Mouse (Mus musculus) lung, embryonic 16.5 days (tissue): ENCODE results near the gene Actl6b. TPM values are rescaled to one million over a fixed set of nuclear protein-coding genes. Genes with fewer than 3 reads are reported as not detected.

Experiments
- ATAC-seq: fragments of 200-750 bp; cut with Nextera tagmentation; 2 replicates; pipeline ENCODE4 v1.8.0; 2017; ENCODE audit warnings: low read depth, mild to moderate bottlenecking, moderate library complexity
- H3K27ac ChIP-seq: fragments of 300-500 bp; sonication (generic); 2 replicates; pipeline ENCODE4 v1.5.1; 2014; ENCODE audit warnings: mild to moderate bottlenecking, control low read depth, low read length
- H3K27me3 ChIP-seq: fragments of 300-500 bp; sonication (generic); 2 replicates; pipeline ENCODE4 v1.6.1; 2014; ENCODE audit warnings: low read depth, low read length, mixed read lengths; ENCODE audit not compliant: control insufficient read depth, insufficient read depth
- H3K36me3 ChIP-seq: fragments of 300-500 bp; sonication (generic); 2 replicates; pipeline ENCODE4 v1.6.1; 2014; ENCODE audit warnings: low read length; ENCODE audit not compliant: control insufficient read depth, insufficient read depth
- H3K4me1 ChIP-seq: fragments of 300-500 bp; sonication (generic); replicated peaks from 2 replicates; pipeline ENCODE4 v1.6.1; 2014; ENCODE audit warnings: low read length, mixed read lengths; ENCODE audit not compliant: control insufficient read depth, insufficient read depth
- H3K4me2 ChIP-seq: fragments of 300-500 bp; sonication (generic); 2 replicates; pipeline ENCODE4 v1.6.1; 2014; ENCODE audit warnings: low read depth, low read length, control low read depth
- H3K4me3 ChIP-seq: fragments of 300-500 bp; sonication (generic); 2 replicates; pipeline ENCODE4 v1.5.1; 2014; ENCODE audit warnings: mild to moderate bottlenecking, low read length, control low read depth
- H3K9ac ChIP-seq: fragments of 300-500 bp; sonication (generic); 2 replicates; pipeline ENCODE4 v1.6.1; 2014; ENCODE audit warnings: low read length, control low read depth
- H3K9me3 ChIP-seq: fragments of 300-500 bp; sonication (generic); 2 replicates; pipeline ENCODE4 v1.6.1; 2016; ENCODE audit warnings: low read length; ENCODE audit not compliant: control insufficient read depth
- WGBS: fragments of 180-500 bp; shearing (Covaris S2); extraction: QIAGEN DNeasy Blood & Tissue Kit; methylation state at CpG from one replicate; pipeline ENCODE4 v1.1.7; 2014; 5-methylcytosine and 5-hydroxymethylcytosine counted together
- polyA plus RNA-seq: library from polyadenylated mRNA; unstranded; fragments of >200 nt; fragmentation: Nextera tagmentation; extraction: Ambion mirVana; gene quantifications from 2 replicates; pipeline ENCODE4 v1.2.1, GENCODE M21; 2015

Gene Actl6b
- polyA plus RNA-seq, result 0.51 and 0.60 TPM in 2 replicates

DNA sequence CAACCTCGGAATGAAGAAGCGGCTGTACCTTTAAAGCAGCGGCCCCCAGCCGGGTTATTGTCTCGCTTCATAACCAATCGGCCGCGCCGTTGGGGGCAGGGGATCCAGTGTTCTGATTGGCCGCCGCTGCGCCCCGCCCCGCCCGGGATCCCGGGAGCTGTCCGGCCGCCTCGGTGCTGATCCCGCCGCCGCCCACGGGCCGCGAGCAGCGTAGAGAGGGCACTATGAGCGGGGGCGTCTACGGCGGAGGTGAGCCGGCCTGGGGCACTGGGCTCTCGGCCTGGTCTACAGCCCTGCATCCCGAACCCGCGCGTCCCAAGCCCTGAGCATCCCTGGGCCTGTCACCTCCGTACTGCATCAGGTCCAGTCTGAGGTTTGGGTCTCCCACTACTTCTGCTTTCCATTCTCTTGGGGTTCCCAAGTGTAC lies at the start of gene Actl6b:
Gene Actl6b, plus strand, starts transcription at position 107 of the 427 bp plus-strand sequence.
- Histone ChIP-seq H3K9ac (no peak within 1 kb of the TSS), H3K4me1 (no peaks in the 10 kb centered on the region), H3K27ac (no peak within 1 kb of the TSS), H3K4me3 (peak within 1 kb of the TSS; percentile 16), H3K4me2 (peak within 1 kb of the TSS; percentile 46), H3K9me3 (no peaks in the 10 kb centered on the region), H3K36me3 (no peaks in the 10 kb centered on the region), H3K27me3 (peaks cover 7% of the 10 kb centered on the region)
- under 1% methylated on average over 36 of the region's 37 CpGs for WGBS
- peak; percentile 82 for ATAC-seq

- Histone ChIP-seq H3K4me1 (peaks cover 11% of the 10 kb centered on the region), H3K4me3 (no peak overlapping the region), H3K27me3 (no peaks in the 10 kb centered on the region), H3K4me2 (no peak overlapping the region), H3K9me3 (no peaks in the 10 kb centered on the region), H3K9ac (no peak overlapping the region), H3K36me3 (no peaks in the 10 kb centered on the region), H3K27ac (no peak overlapping the region)
- 70% methylated on average over 6 of the region's 6 CpGs for WGBS
- no peak for ATAC-seq
Observed at GRCm38 (mm10) chr5:137504041-137504440, 49.3 kb upstream of the Actl6b start.

DNA sequence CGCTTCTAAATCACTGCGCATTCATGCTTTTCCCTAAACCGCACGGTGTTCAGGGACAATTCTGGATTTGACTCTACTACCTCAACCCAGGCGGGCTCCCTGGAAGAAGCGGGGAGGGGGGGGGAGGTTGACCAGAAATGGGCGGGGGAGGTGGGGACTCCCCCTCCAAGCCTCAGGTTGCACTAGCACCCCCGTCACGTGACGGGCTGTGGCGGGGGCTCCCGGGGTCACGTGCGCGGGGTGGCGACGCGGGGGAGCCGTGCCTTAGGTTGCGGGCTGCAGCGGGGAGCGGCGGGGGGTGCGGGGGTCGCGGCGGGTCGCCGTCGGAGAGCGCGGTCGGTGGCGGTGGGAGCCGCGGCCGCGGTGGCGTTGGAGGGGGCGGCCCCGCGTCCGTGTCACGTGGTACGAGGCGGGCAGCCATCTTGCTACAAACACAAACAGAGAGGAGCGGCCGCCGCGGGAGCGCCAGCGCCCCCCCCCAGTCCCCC lies 43.3 kb upstream of the Actl6b start:
- H3K4me1 ChIP-seq, result peaks cover 24% of the 10 kb centered on the region
- ATAC-seq, result peak; percentile 89
- peak overlapping the region; percentile 59 for H3K4me2 ChIP-seq
- H3K27me3 ChIP-seq, result no peaks in the 10 kb centered on the region
- H3K9me3 ChIP-seq, result no peaks in the 10 kb centered on the region
- peak overlapping the region; percentile 79 for H3K27ac ChIP-seq
- 2% methylated on average over 26 of the region's 52 CpGs for WGBS
- H3K36me3 ChIP-seq, result no peaks in the 10 kb centered on the region
- peak overlapping the region; percentile 96 for H3K4me3 ChIP-seq
- H3K9ac ChIP-seq, result peak overlapping the region; percentile 99

DNA sequence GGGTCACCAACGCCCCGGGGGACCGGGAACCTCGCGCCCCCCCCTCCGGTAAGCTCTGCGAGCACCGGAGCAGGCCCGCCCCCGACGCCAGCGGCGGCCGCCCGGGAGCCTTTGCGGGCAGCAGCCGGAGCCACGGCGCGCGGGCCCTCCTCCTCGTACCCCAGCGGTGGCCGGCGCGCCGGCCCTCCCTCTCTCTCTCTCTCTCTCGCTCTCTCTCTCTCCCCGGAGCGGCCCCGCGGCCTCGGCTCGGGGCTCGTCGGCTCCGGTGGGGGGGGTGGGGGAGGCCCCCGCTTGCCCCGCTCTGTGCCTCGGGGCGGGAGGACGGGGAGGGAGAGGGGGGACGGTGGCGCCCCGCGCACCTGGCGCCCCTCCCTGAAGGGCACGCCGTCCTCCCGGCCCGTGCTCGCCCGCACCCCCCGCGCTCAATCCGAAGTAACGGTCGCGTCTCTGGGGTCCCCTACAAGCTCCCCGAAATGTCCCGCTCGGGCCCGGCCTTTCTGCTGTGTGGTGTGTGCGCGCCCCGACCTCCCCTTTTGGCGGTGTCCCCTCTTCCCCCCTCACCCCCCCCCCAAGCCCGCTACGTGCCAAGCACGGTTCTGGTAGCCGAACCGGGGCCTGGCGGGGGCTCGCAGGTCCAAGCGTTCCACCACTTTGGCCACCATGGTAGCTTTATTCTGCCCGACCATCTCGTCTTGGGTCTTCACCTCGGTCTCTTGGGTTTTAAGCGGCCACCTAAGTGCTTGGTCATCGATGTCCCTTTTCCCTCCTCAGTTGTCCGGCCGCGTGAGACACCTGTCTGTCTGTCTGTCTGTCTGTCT lies 42.5 kb upstream of the Actl6b start:
- peak overlapping the region; percentile 99 for H3K9ac ChIP-seq
- no peaks in the 10 kb centered on the region for H3K36me3 ChIP-seq
- H3K27ac ChIP-seq, result peak overlapping the region; percentile 79
- H3K4me2 ChIP-seq, result peak overlapping the region; percentile 90
- under 1% methylated on average over 32 of the region's 83 CpGs for WGBS
- H3K4me3 ChIP-seq, result peak overlapping the region; percentile 96
- no peaks in the 10 kb centered on the region for H3K27me3 ChIP-seq
- peak; percentile 65 for ATAC-seq
- no peaks in the 10 kb centered on the region for H3K9me3 ChIP-seq
- H3K4me1 ChIP-seq, result peaks cover 24% of the 10 kb centered on the region

GRCm38 (mm10) chr5:137511706-137512105 lies 41.6 kb upstream of the Actl6b start:
- Histone ChIP-seq H3K36me3 (no peaks in the 10 kb centered on the region), H3K27me3 (no peaks in the 10 kb centered on the region), H3K9me3 (no peaks in the 10 kb centered on the region), H3K4me2 (peak overlapping the region; percentile 90), H3K4me3 (peak overlapping the region; percentile 96), H3K27ac (no peak overlapping the region), H3K9ac (peak overlapping the region; percentile 99; the same call in 1 of the 2 replicates), H3K4me1 (peaks cover 24% of the 10 kb centered on the region)
- ATAC-seq, result no peak
- 54% methylated on average over 3 of the region's 3 CpGs for WGBS

DNA sequence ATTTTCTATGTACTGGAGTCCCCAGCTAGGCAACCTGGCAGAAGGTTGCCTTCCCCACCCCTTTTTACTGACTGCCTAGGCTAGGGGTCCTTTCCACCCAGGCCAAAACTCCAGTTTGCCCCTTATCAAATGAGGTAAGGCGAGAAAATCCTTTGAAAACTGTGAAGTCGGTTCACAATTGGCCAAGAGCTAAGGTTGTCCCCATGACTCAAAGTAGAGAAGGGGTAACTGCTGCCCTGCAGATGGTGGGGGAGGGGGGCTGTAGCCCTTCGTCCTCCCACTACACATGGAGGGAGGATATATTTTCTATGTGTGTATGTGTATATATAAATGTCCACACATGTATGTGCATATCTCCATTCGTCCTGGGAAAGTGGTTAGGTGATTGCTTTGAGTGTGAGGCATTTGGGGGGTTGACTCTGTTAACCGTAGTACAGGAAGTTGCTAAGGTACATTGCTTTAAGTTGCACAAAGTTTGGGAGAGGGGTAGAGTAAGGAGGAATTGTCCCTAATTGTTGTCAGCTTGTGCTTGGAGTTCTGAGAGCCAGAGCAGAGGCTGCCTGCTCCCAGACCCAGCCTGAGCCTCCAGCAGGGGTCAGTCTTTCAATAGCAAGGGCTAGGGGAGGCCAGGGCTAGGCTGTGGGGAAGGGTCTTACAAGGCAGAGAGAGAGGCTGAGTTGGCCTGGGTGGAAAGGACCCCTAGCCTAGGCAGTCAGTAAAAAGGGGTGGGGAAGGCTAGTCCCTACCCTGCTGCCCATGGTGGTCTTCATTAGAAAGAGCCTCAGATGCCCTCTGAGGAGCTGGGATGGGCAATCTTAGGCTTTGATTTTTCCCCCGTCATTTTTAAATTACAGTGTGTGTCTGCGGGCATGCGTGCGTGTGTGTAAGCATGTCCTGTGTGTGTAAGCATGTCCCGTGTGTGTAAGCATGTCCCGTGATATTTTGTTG lies 40.2 kb upstream of the Actl6b start:
- no peak for ATAC-seq
- 74% methylated on average over 11 of the region's 11 CpGs for WGBS
- Histone ChIP-seq H3K4me1 (peaks cover 24% of the 10 kb centered on the region), H3K4me3 (no peak overlapping the region), H3K4me2 (no peak overlapping the region), H3K36me3 (no peaks in the 10 kb centered on the region), H3K27me3 (no peaks in the 10 kb centered on the region), H3K9me3 (no peaks in the 10 kb centered on the region), H3K27ac (no peak overlapping the region), H3K9ac (no peak overlapping the region)

DNA sequence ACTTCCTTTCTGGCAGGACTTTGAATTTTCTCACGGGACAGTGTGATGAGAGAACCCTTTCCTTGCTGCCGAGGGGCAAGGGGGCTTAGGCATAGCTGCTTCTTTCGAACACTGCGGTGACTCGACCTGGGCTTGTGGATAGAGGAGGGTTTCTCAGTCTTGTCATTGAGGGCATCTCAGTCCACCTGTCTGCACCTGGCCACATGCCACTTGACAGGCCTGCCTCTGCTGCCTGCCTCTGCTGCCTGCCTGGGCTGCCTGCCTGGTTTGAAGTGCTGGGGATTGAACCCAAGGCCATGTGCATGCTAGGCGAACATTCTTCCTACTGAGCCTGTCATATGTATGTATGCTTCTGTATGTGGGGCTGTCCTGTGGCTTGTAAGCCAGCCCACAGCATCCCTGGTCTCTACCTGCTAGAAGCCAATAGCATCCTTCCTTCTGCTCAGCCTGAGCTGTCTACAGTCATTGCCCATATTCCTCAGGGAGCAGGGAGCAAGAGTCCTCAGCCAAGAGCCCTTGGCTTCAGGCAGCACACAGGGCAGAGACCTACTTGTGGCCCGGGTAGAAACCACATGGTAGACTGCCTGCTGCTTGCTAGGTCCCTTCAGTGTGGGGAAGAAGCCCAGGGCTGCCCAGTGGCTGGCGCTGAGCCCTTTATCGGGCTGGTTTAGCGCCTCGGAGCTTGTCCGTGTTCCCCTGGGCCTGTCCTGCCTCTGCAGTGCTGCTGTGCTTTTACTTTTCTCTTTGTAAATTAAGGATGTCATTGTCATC lies 39.2 kb upstream of the Actl6b start:
- Histone ChIP-seq H3K9ac (no peak overlapping the region), H3K36me3 (peaks cover 7% of the 10 kb centered on the region; the same call in 1 of the 2 replicates), H3K9me3 (no peaks in the 10 kb centered on the region), H3K27me3 (no peaks in the 10 kb centered on the region), H3K27ac (no peak overlapping the region), H3K4me1 (peaks cover 24% of the 10 kb centered on the region), H3K4me3 (no peak overlapping the region), H3K4me2 (no peak overlapping the region)
- ATAC-seq, result no peak
- 81% methylated on average over 12 of the region's 12 CpGs for WGBS

GRCm38 (mm10) chr5:137514811-137515210 lies 38.5 kb upstream of the Actl6b start:
- Histone ChIP-seq H3K9me3 (no peaks in the 10 kb centered on the region), H3K4me2 (no peak overlapping the region), H3K4me3 (no peak overlapping the region), H3K27me3 (no peaks in the 10 kb centered on the region), H3K4me1 (peaks cover 20% of the 10 kb centered on the region), H3K36me3 (peaks cover 12% of the 10 kb centered on the region; the same call in 1 of the 2 replicates), H3K27ac (no peak overlapping the region), H3K9ac (no peak overlapping the region)
- WGBS, result 82% methylated on average over 3 of the region's 3 CpGs
- no peak for ATAC-seq
